Mouse (Mus musculus) lung, postnatal 0 days (tissue): Measurements from ENCODE around the gene Gm20388.

Experiments
- CTCF ChIP-seq: IDR thresholded peaks from 2 replicates; pipeline ENCODE4 v1.5.1; 2016; ENCODE audit warnings: antibody characterized with exemption, mild to moderate bottlenecking
- EP300 ChIP-seq: IDR thresholded peaks from 2 replicates; pipeline ENCODE4 v1.6.1; 2016; ENCODE audit warnings: antibody characterized with exemption, mild to moderate bottlenecking, control low read depth

- TF ChIP-seq CTCF (peak; percentile 68), EP300 (peak; percentile 83)
Observed at GRCm38 (mm10) chr8:120416522-120417394, 506.1 kb downstream of the Gm20388 start.
